Mouse (Mus musculus) kidney, embryonic 14.5 days (tissue): ENCODE results near the gene Myrf. TPM values are rescaled to one million over a fixed set of nuclear protein-coding genes. Genes with fewer than 3 reads are reported as not detected.

Experiments used
- ATAC-seq: fragments of 200-750 bp; cut with Nextera tagmentation; 2 replicates; pipeline ENCODE4 v1.8.0; 2017; ENCODE audit warnings: moderate number of reproducible peaks, mild to moderate bottlenecking, moderate TSS enrichment, moderate library complexity; ENCODE audit not compliant: low FRiP score, low TSS enrichment
- H3K27ac ChIP-seq: fragments of 300-500 bp; sonication (generic); 2 replicates; pipeline ENCODE4 v1.5.1; 2014; ENCODE audit warnings: low read depth, mild to moderate bottlenecking, low read length, moderate library complexity, mixed read lengths
- H3K27me3 ChIP-seq: fragments of 300-500 bp; sonication (generic); 2 replicates; pipeline ENCODE4 v1.6.1; 2014; ENCODE audit warnings: mild to moderate bottlenecking, low read length; ENCODE audit not compliant: control insufficient read depth, insufficient read depth
- H3K36me3 ChIP-seq: fragments of 300-500 bp; sonication (generic); 2 replicates; pipeline ENCODE4 v1.6.1; 2014; ENCODE audit warnings: low read length, mixed read lengths; ENCODE audit not compliant: control insufficient read depth, insufficient read depth
- H3K4me1 ChIP-seq: fragments of 300-500 bp; sonication (generic); 2 replicates; pipeline ENCODE4 v1.6.1; 2014; ENCODE audit warnings: low read length, mixed read lengths; ENCODE audit not compliant: control insufficient read depth, insufficient read depth
- H3K4me2 ChIP-seq: fragments of 300-500 bp; sonication (generic); replicated peaks from 2 replicates; pipeline ENCODE4 v1.6.1; 2014; ENCODE audit warnings: low read depth, mild to moderate bottlenecking, low read length
- H3K4me3 ChIP-seq: fragments of 300-500 bp; sonication (generic); 2 replicates; pipeline ENCODE4 v1.5.1; 2014; ENCODE audit warnings: mild to moderate bottlenecking, low read length
- H3K9ac ChIP-seq: fragments of 300-500 bp; sonication (generic); 2 replicates; pipeline ENCODE4 v1.6.1; 2014; ENCODE audit warnings: low read depth, mild to moderate bottlenecking, low read length, moderate library complexity
- H3K9me3 ChIP-seq: fragments of 300-500 bp; sonication (generic); 2 replicates; pipeline ENCODE4 v1.6.1; 2016; ENCODE audit warnings: low read length; ENCODE audit not compliant: control insufficient read depth
- WGBS: fragments of 180-500 bp; shearing (Covaris S2); extraction: QIAGEN DNeasy Blood & Tissue Kit; methylation state at CpG from one replicate; pipeline ENCODE4 v1.1.7; 2014; 5-methylcytosine and 5-hydroxymethylcytosine counted together
- polyA plus RNA-seq: library from polyadenylated mRNA; unstranded; fragments of >200 nt; fragmentation: Nextera tagmentation; extraction: Ambion mirVana; gene quantifications from 2 replicates; pipeline ENCODE4 v1.2.1, GENCODE M21; 2014

Myrf gene
- polyA plus RNA-seq, 1 experiment from 2014 or later = 6.4 TPM

GRCm38 (mm10) chr19:10223561-10223960, 17.0 kb downstream of the Myrf start:
- no peak overlapping the region for H3K27ac ChIP-seq
- ATAC-seq = no peak

GRCm38 (mm10) chr19:10222656-10223055, 17.9 kb downstream of the Myrf start:
- WGBS = 15% methylated on average over 8 of the region's 8 CpGs
- no peak for ATAC-seq
- H3K4me2 ChIP-seq = no peak overlapping the region
- no peaks in the 10 kb centered on the region for H3K27me3 ChIP-seq
- no peaks in the 10 kb centered on the region for H3K36me3 ChIP-seq
- H3K9me3 ChIP-seq = no peaks in the 10 kb centered on the region
- H3K27ac ChIP-seq = peak overlapping the region; percentile 42; the same call in 1 of the 2 replicates
- peaks cover 31% of the 10 kb centered on the region for H3K4me1 ChIP-seq
- H3K9ac ChIP-seq = no peak overlapping the region
- no peak overlapping the region for H3K4me3 ChIP-seq

More at GRCm38 (mm10) chr19:10223561-10223960, 17.0 kb downstream of the Myrf start:
- Histone ChIP-seq H3K36me3 (no peaks in the 10 kb centered on the region), H3K9ac (no peak overlapping the region), H3K9me3 (no peaks in the 10 kb centered on the region), H3K27me3 (no peaks in the 10 kb centered on the region), H3K4me3 (no peak overlapping the region), H3K4me1 (peaks cover 32% of the 10 kb centered on the region), H3K4me2 (no peak overlapping the region)
- 84% methylated on average over 4 of the region's 4 CpGs for WGBS

- Histone ChIP-seq H3K9ac (no peak overlapping the region), H3K27ac (no peak overlapping the region), H3K4me3 (no peak overlapping the region), H3K36me3 (no peaks in the 10 kb centered on the region), H3K27me3 (no peaks in the 10 kb centered on the region), H3K4me1 (peaks cover 24% of the 10 kb centered on the region), H3K9me3 (no peaks in the 10 kb centered on the region), H3K4me2 (no peak overlapping the region)
- WGBS = 25% methylated on average over 4 of the region's 4 CpGs
- ATAC-seq = peak; percentile 50; the same call in 1 of the 2 replicates
Measured at GRCm38 (mm10) chr19:10221585-10221984, 19.0 kb downstream of the Myrf start.

GRCm38 (mm10) chr19:10219593-10219992, 21.0 kb downstream of the Myrf start:
- H3K27ac ChIP-seq = no peak overlapping the region
- peaks cover 17% of the 10 kb centered on the region for H3K4me1 ChIP-seq

GRCm38 (mm10) chr19:10219108-10219507, 21.4 kb downstream of the Myrf start:
- H3K4me2 ChIP-seq = no peak overlapping the region
- no peaks in the 10 kb centered on the region for H3K27me3 ChIP-seq
- peaks cover 12% of the 10 kb centered on the region; the same call in 1 of the 2 replicates for H3K4me1 ChIP-seq
- peaks cover 1% of the 10 kb centered on the region; the same call in 1 of the 2 replicates for H3K36me3 ChIP-seq
- 36% methylated on average over 3 of the region's 3 CpGs for WGBS
- no peak overlapping the region for H3K4me3 ChIP-seq
- no peak overlapping the region for H3K9ac ChIP-seq
- ATAC-seq = no peak
- H3K9me3 ChIP-seq = no peaks in the 10 kb centered on the region
- no peak overlapping the region for H3K27ac ChIP-seq

More at GRCm38 (mm10) chr19:10219593-10219992, 21.0 kb downstream of the Myrf start:
- Histone ChIP-seq H3K9ac (no peak overlapping the region), H3K9me3 (no peaks in the 10 kb centered on the region), H3K36me3 (no peaks in the 10 kb centered on the region), H3K27me3 (no peaks in the 10 kb centered on the region), H3K4me3 (no peak overlapping the region), H3K4me2 (no peak overlapping the region)
- 60% methylated on average over 6 of the region's 6 CpGs for WGBS
- no peak for ATAC-seq

- WGBS = 68% methylated on average over 8 of the region's 8 CpGs
- no peak overlapping the region for H3K9ac ChIP-seq
- H3K4me3 ChIP-seq = no peak overlapping the region
- no peaks in the 10 kb centered on the region for H3K4me1 ChIP-seq
- ATAC-seq = no peak
- H3K27ac ChIP-seq = no peak overlapping the region
- H3K9me3 ChIP-seq = no peaks in the 10 kb centered on the region
- no peaks in the 10 kb centered on the region for H3K27me3 ChIP-seq
- H3K36me3 ChIP-seq = peaks cover 18% of the 10 kb centered on the region; the same call in 1 of the 2 replicates
- H3K4me2 ChIP-seq = no peak overlapping the region
Measured at GRCm38 (mm10) chr19:10216101-10216500, 24.4 kb downstream of the Myrf start.

- H3K4me2 ChIP-seq = no peak overlapping the region
- ATAC-seq = no peak
- 88% methylated on average over 10 of the region's 10 CpGs for WGBS
- no peak overlapping the region for H3K27ac ChIP-seq
- H3K4me1 ChIP-seq = no peaks in the 10 kb centered on the region
- H3K9ac ChIP-seq = no peak overlapping the region
- H3K36me3 ChIP-seq = peaks cover 34% of the 10 kb centered on the region
- H3K27me3 ChIP-seq = no peaks in the 10 kb centered on the region
- no peak overlapping the region for H3K4me3 ChIP-seq
- H3K9me3 ChIP-seq = no peaks in the 10 kb centered on the region
Measured at GRCm38 (mm10) chr19:10213796-10214471, 26.6 kb downstream of the Myrf start.

GRCm38 (mm10) chr19:10210885-10211284, 29.7 kb downstream of the Myrf start:
- 76% methylated on average over 4 of the region's 4 CpGs for WGBS
- Histone ChIP-seq H3K9me3 (no peaks in the 10 kb centered on the region), H3K27me3 (no peaks in the 10 kb centered on the region), H3K36me3 (peaks cover 62% of the 10 kb centered on the region), H3K27ac (no peak overlapping the region), H3K4me2 (no peak overlapping the region), H3K4me1 (no peaks in the 10 kb centered on the region), H3K9ac (no peak overlapping the region), H3K4me3 (no peak overlapping the region)
- ATAC-seq = no peak

GRCm38 (mm10) chr19:10208851-10209250, 31.7 kb downstream of the Myrf start:
- Histone ChIP-seq H3K27ac (no peak overlapping the region), H3K4me1 (no peaks in the 10 kb centered on the region), H3K9ac (no peak overlapping the region), H3K4me2 (no peak overlapping the region), H3K36me3 (peaks cover 59% of the 10 kb centered on the region), H3K27me3 (no peaks in the 10 kb centered on the region), H3K4me3 (no peak overlapping the region), H3K9me3 (no peaks in the 10 kb centered on the region)
- ATAC-seq = no peak
- WGBS = 88% methylated on average over 3 of the region's 3 CpGs
